Mouse (Mus musculus): ENCODE measurements around the gene Mettl16.

Mettl16 gene

DNA sequence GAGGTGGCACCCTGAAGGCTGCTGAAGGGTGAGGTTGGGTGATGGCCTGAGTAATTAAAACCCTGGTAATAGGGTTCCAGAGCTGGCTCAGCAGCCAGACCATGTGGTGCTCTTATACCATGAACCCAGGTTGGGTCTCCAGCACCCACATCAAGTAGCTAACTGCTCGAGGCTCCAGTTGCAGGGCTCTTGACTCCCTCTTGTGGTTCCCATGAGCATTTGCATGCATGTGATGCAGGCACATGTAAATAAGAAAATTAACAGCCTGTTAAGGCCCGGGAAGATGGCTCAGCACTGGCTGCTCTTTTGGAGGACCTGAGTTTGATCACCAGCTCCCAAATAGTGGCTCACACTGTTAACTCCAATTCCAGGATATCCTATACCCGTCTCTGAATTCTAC is 75.2 kb downstream of the Mettl16 start:
- DNase-seq (ENCODE audit: low spot score in 2 of 2) = no peak

DNA sequence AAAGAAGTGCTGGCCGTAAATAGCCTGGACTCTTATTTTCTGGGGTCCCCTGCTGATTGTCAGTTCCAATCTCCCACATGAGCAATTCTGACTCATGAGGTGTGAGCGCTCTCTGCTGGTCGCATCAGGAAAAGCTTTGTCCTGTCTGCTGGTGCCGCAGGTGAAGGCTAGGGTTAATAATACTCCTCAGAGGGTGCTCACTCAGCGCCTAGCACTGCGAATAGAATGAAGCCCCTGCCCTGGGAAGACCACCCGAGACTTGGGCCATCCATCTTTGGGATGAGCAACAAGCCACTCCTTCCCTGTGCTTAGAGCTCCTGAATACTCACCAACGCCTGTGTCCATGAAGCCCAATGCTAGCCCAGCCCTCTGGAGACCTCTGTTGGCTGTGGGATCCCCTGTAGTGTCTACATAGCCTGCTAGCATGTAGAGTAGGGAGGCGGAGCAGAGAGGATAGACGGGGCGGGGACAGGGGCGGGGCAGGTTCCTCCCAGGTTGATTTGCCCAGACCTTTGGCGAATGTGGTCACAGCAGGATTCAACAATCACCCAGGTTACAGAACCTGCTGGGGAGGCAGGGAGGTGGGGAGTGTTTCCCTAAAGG is 77.4 kb downstream of the Mettl16 start:
- DNase-seq (ENCODE audit: low spot score in 2 of 2) = peak in 1 of 2 experiments; percentile 82

DNA sequence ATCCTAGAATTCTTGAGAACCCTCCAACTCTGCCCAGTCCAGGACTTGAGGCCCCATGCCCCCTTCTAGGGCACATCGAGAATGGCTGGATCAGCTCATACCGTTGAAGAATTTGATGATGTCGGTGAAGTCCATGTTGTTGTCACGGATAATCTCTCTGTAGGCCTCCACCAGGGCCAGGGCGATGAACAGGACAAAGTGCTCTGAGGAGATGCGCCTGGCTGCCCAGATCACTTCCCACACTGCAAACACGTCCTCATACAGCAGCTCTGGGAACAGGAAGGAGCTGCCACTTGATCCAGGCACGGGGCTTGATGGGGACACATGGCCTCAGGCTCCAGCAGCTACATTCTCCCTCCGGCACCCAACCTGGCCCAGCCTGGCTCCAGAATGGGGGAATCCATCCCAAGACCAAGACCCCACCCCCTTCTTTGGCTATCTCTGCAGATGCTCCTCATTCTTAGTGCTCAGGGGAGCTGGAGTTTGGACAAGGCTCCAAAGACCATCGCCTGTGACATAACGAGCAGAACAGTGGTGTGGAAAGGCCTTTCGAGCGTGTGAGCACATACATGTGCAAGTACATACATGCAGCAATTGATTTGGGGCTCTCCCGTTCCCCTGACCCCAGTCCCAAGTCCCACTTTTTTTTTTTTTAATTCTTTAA is 80.5 kb downstream of the Mettl16 start:
- DNase-seq (ENCODE audit: low spot score in 2 of 2) = no peak

DNA sequence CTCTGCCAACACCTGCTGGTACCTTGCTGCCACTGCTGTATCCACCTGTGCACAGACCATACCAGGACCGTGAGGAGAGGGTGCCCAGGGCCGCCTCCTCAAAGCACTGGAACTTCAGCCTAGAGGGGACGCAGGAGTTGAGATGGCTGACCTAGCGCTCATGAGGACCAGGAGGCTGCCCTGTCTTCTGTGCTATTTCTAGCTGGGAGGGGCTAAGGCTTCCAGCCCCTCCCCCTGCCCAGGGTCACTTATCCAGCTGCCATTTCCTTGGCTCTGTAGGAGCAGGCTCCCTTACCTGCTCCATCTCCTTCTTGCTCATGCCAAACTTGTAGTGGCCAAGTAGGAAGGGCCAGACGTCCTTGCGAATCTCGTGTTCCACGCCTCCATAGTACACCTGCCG is 87.1 kb downstream of the Mettl16 start:
- no peak for DNase-seq (ENCODE audit: low spot score in 2 of 2)

DNA sequence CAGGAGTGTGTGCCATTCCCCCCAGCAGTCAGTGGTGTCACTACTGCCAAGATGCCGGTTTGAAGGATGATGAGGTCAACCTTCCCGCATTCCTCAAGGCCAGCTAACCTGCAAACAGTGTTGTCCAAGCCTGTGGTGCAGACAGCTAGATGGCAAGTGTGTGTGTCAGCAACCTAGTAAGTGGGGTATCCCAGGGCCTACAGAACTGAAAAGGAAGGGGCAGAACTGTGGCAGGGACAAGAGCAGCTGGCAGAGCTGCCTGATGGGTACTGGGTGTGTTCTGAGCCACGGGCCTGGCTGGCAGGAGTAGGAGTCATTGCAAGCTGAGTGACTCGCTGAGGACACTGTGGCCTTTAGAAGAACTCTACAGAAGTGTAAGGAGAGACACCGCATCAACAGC is 91.5 kb downstream of the Mettl16 start:
- no peak for DNase-seq (ENCODE audit: low spot score in 2 of 2)

DNA sequence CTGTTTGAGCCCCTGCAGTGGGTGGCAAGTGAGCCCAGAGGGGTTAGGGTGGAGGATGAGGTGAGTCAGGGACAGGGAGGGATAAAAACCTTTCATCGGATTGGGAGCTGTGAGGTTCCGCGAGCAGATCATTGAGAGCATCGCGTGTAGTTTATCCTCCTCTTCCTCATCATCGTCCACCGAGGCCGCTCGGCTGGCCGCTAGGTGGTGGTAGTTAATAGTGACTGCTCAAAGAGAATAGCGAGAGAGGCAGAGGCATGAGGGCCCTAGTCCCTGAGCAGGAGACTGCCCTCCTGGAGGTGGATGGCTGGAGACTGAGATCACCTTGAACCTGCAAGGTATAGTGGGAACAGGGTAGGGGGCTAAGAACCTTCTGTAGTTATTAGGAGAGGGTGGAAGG is 92.8 kb downstream of the Mettl16 start:
- DNase-seq (ENCODE audit: low spot score in 2 of 2) = no peak

DNA sequence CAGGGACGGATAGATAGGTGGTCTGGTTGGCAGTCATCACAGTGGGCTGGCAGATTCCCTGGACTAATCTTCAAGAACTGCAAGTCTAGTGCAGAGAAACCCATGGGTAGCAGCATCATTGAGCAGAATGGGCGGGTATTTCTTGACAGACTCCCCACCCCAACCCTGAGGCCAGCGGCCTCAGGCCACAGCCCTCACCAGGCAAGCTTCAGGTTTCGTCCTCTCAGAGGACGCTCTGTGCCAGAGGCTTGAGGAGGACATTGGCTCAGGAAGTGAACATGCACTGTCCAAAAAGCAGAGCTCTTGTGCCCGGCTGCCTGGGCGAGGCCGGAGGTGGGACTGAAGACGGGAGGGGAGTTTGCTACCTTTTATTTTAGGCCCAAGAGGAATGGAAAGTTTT is 93.8 kb downstream of the Mettl16 start:
- DNase-seq (ENCODE audit: low spot score in 2 of 2) = no peak

DNA sequence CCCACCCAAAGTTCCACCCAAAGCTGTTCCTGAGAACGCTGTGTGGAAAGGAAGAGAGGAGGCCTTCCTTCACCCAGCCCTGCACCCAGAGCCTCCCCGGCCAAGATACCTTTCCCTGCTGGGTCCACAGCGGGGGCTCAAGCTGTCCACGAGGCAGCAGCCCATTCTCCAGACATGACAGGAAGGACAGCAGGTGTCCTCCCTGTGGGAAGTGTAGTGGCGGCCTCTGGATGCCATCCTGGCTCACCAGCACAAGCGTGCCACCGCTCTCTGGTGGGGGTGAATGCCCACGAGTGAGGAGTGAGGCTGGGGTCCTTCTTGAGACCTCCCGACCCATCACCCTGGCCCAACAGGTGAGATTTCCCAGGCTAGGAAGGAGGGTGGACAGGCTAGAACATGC is 94.6 kb downstream of the Mettl16 start:
- no peak for DNase-seq (ENCODE audit: low spot score in 2 of 2)

DNA sequence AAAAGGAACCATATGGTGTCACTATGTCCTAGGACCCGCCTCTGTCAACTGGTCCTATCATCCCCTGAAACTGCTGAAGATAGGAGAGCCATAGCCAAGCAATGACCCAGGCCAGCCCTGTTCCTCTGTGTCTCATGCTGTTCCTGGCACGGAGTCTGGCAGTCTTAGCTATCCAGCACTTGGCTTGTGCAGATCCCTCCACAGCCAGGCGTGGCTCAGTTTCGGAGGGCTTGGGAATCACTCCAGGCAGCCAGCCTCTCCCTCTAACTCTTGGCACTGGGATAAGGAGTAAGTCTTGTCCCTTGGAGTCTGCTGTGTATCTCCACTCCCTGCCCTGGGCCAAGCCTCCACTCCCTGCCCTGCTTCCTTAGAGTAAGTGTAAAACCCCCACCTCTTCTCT is 96.0 kb downstream of the Mettl16 start:
- DNase-seq (ENCODE audit: low spot score in 2 of 2) = peak; percentile 81 to 85

DNA sequence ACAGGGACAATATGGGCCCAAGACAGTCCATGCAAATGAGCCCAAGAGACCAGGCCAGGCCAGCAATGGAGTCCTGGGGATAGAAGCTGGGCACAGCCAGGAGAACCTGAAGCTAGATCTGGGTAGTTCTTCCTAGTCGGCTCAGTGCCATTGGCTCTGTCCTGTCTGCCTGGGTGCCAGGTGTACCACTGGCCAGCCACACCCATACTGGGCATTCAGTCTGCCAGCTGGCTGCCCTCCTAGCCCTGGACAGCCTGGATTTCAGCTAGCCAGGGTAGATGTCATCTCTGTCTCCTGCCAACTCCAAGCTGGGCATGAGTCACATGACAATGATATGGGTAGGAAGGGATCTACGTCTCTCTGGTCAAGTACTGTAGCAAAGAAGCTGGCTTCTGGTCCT is 96.6 kb downstream of the Mettl16 start:
- no peak for DNase-seq (ENCODE audit: low spot score in 2 of 2)

DNA sequence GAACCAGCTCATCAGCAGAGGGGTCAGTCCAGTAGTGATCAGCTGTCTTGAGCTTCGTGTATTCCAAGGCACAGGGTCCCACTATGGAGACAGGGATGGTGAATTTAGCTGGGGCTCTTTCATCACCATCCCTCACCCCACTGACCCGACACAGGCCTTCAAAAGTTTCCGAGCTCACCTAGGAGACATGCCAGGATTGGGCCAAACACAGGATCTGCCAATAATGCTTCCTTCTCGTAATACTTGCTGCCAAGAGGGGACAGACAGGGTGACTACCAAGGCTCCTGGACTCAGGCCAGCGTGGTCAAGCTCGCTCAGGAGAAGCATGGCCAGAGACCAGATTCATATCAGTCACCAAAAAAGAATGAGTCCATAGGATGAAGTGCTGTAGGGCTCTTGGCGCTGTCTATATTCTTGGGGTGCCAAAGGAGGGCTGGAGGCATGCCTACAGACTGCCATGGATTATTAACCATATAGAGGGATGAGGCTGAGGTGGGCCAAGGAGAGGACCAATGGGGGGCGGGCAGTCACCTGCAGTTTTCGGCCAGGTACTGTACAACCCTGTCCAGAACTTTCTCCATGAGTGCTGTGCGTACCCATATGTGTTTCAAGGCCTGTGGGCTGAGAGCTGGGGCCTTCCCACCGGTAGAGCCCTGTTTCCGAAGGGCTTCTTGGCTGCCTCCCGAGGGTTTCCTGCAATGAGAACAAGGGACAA is 97.6 kb downstream of the Mettl16 start:
- DNase-seq (ENCODE audit: low spot score in 2 of 2) = no peak

DNA sequence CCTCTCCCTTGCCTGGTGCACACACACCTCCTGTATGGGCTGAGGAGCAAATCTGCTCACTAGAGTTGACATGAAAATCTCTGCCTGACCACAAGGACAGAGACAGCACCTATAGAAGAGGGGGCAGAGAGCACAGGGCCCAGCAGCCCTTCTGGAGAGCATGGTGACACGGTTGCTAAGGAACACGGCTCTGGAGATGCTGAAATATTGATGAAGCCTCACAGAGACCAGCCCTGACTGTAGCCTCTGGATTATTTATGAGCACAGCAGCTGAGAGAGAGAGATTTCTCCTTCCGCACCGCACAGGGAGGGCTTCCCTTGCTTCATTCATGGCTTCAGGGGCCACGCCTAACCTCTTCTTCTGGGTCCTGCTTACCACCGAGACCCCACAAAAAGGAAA is 99.0 kb downstream of the Mettl16 start:
- no peak for DNase-seq (ENCODE audit: low spot score in 2 of 2)

DNA sequence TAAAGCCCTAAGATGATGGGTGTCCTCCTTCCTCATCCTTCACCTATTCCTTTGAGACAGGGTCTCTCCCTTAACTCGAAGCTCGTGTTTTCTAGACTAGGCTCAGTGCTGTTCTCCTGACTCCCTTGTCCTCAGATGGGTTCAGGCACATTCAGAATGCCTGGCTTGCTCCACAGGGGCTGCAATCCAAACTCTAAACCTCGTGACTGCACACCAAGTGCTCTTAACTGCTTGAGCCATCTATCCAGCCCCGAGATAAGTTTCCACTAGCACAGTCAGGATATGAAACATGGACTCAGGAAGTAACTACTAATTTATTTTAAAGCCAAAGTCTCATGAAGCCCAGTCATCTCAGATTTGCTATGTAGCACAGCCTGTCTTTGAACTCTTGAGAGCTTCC is 99.9 kb downstream of the Mettl16 start:
- no peak for DNase-seq (ENCODE audit: low spot score in 2 of 2)

DNA sequence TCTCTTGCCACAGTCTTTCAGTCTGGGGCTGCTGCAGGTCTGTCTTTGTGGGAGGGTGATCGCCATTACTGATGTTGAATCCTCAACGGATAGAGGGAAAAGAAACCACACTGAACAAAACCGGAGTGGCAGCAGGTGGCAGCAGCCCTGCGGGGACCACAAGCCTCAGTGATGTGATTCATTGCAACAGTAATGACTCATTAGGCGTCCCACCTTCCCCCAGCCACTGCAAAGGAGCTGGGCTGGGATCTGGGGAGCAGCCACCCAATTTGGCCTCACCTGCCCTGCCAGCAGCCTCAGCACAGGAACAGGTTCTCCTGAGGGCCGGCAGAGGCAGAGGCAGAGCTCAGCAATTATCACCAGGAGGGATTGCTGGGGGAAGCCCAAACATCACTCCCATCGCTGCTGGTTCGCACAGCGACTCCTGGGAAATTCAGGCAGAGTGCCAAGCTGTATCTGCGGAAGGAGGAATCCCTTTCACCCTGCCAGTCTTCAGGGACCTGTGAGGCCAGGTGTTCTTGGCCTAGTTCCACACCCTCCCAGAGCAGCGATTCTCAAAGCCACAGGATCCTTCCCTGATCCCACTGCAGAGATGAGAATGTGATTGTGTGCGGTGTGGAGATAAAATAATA is 100.5 kb downstream of the Mettl16 start:
- DNase-seq (ENCODE audit: low spot score in 2 of 2) = peak; percentile 67

DNA sequence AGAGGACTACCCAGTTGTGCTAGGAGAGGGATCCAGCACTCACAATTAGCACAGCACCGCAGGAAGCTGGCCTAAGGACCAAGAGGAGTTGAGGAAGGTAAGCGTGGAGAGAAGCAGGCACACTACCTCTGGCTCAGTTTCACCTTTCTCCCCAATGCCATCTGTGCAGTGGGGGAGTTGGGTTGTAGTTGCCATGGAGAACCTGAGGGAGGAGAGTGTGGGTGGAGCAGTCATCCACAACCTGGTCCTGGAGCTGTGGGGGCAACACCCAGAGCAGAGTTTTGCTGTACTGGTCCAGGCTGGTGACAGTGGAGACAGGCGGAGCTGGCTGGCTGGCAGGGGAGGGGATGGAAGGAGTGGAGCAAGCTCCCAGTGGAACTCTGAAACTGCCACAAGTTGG is 104.0 kb downstream of the Mettl16 start:
- no peak for DNase-seq (ENCODE audit: low spot score in 2 of 2)

DNA sequence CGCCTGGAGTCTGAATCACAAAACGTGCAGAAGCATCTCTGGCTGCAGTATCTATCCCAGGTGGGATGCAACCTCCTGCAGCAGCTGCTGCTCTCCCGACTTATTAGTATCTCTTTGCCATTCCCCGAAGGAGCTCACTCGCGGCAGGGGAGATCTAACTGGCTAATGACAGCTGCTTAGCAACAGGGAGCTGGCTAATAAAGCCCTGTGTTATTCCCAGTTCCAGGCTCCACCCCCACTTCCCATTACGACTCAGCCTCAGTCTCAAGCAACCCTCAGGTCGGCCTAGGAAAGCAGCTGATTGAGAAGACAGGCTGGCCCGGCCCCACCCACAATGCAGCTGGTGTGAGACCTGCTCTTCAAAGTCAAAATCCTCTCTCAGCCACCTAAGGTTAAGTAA is 106.2 kb downstream of the Mettl16 start:
- DNase-seq (ENCODE audit: low spot score in 2 of 2) = peak; percentile 83 to 88

Measured in right cerebral cortex, postnatal 10 days (tissue).